Mouse (Mus musculus) CH12.LX (cell line): ENCODE data around the gene Tnip3.

Experiments used
- CHD2 ChIP-seq: IDR thresholded peaks from 2 replicates; pipeline ENCODE4 v1.6.1; 2011; ENCODE audit warnings: low read length, improper control_type of control experiment
- CTCF ChIP-seq, 2 experiments: IDR thresholded peaks in 1 of 2; conservative IDR thresholded peaks in 1 of 2; 2 replicates each; pipeline ENCODE4 v1.5.1; 2011 to 2012; ENCODE audit warnings: low read depth in 2 of 2, low read length in 2 of 2, improper control_type of control experiment in 1 of 2, inconsistent platforms in 1 of 2, mild to moderate bottlenecking in 1 of 2, moderate library complexity in 1 of 2
- GABPA ChIP-seq: IDR thresholded peaks from 2 replicates; pipeline ENCODE4 v1.6.1; 2012; ENCODE audit warnings: low read depth, low read length, improper control_type of control experiment, inconsistent platforms; ENCODE audit not compliant: insufficient replicate concordance
- MAFK ChIP-seq: IDR thresholded peaks from 2 replicates; pipeline ENCODE4 v1.6.1; 2011; ENCODE audit warnings: low read length, improper control_type of control experiment; ENCODE audit not compliant: insufficient replicate concordance
- NELFE ChIP-seq: IDR thresholded peaks from 2 replicates; pipeline ENCODE4 v1.6.1; 2011; ENCODE audit warnings: low read depth, low read length, improper control_type of control experiment

GRCm38 (mm10) chr6:65615641-65616040 is 90.5 kb downstream of the Tnip3 start:
- TF ChIP-seq GABPA (no peak), CHD2 (no peak), MAFK (no peak), CTCF (conservative IDR thresholded peaks at IDR 0.05 in 1 of 2, IDR thresholded peaks at IDR 0.05 in 1 of 2; ENCODE audit: low read depth in 2 of 2, low read length in 2 of 2) (peak in 1 of 2 experiments; percentile 76; a peak in 3 of 4 replicates), NELFE (no peak)
